Mouse (Mus musculus) left cerebral cortex, adult 18-20 months (tissue): ENCODE results near the gene Ebf4. TPM values are rescaled to one million over a fixed set of nuclear protein-coding genes. Genes with fewer than 3 reads are reported as not detected.

Experiments used
- DNase-seq, 2 experiments: peaks; one replicate each; pipeline ENCODE4 v3.0.0; 2021 to 2022; ENCODE audit warnings: low spot score in 2 of 2, mixed read lengths in 1 of 2
- long read RNA-seq, 2 experiments: library from polyadenylated mRNA; stranded (forward); transcript quantifications; one replicate each; pipeline ENCODE4 v2.0.0; 2021
- total RNA-seq, 2 experiments: library from RNA; stranded (reverse); gene quantifications; 2 replicates each; pipeline ENCODE4 v1.2.3; 2021

The Ebf4 gene
- total RNA-seq: 1 to 10 TPM; 7.4 to 8.2 TPM
- long read RNA-seq, experiment 1, transcript Ebf4-203 (18 exons, 2,982 nt): major isoform, 6 of 16 reads
- long read RNA-seq, experiment 1, partial matches to known transcripts: 1 of 16 reads
- long read RNA-seq, experiment 1, other reads (novel, unspliced or antisense): 9 of 16 reads
- long read RNA-seq, experiment 2, partial matches to known transcripts: 4 of 10 reads
- long read RNA-seq, experiment 2, other reads (novel, unspliced or antisense): 3 of 10 reads

- no peak for DNase-seq
These were observed at the start of gene Ebf4 for GRCm38 (mm10) chr2:130294936-130295277. Gene Ebf4, plus strand, starts transcription at chr2:130295169.

GRCm38 (mm10) chr2:130246912-130247311 lies 48.1 kb upstream of the Ebf4 start:
- peak; percentile 25 to 29 for DNase-seq

- DNase-seq: no peak
These were observed 46.7 kb upstream of the Ebf4 start for GRCm38 (mm10) chr2:130248226-130248625.

DNA sequence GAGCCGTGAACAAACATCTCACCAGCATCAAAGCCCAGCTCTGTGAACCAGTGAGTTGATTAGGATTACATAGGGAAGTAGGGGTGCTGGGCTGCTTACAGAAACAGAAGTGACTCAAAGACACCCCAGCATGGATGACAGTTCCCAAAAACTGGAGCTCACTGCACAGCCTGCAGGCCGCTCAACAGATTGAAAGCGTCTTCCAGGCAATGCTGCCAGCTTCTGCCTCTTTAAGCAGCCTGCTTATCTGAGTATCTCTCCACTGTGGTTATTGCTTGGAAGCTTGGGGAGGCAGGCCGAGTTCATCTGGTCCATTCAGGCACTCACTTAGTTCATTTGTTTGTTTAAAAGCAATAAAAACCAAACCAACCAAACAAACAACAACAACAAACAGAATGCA lies 38.2 kb upstream of the Ebf4 start:
- no peak for DNase-seq

DNA sequence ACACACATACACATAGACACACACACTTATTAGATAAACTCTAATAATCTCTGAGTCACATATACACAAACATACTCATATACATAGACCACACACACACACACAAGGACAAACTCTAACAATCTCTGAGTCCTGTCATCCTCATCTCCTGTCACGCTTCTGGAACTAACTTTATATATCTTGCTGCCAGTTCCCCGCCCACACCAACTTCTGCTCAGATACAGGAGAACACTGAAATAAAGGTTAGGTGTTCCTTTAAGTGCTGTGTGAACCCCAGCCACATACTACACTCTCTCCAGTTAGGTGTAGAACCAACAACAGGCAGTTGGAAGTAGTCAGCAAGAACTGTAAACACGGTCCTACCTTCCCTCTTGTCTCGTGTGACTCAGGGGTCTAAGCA lies 34.1 kb upstream of the Ebf4 start:
- no peak for DNase-seq

DNA sequence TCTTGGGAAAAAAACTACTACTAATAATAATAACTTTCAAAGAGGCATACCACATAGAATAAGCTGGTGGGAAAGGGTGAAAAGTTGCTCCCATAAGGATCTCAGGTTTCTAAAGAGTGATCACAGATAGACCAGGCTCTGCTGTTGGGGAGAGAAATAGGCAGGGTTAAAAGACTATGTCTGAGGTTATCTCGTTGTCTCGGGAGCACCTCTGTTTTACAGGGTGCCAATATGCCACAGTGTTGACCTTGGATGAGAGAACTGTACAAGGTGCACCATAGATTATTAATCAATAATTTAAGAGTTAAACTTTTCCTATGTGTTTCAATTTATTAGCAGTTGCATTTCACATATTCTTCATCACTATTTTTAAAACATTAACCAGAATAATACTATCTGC lies 33.1 kb upstream of the Ebf4 start:
- DNase-seq: no peak

DNA sequence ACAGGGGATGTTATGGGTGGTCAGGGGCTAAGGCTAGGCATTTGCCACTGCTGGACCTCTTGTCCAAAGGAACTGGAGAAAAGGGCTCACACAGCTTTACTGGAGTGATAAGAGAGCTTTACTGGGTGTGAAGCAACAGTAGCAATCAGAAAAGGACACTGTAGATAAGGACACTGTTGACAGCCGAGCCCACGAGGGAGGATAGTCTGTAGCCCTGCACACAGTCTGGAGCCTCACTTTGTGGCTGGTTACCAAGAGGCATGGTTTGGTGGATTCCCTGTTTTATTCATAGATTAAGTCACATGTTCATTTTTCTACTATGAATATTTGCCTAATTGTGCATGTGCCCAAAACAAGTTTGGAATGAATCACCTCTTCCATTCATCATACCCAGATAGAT lies 32.6 kb upstream of the Ebf4 start:
- no peak for DNase-seq

GRCm38 (mm10) chr2:130265520-130265919 lies 29.4 kb upstream of the Ebf4 start:
- DNase-seq: no peak

GRCm38 (mm10) chr2:130268074-130268473 lies 26.9 kb upstream of the Ebf4 start:
- DNase-seq: no peak

- peak; percentile 33 to 34 for DNase-seq
These were observed 21.2 kb upstream of the Ebf4 start for GRCm38 (mm10) chr2:130273732-130274131.

DNA sequence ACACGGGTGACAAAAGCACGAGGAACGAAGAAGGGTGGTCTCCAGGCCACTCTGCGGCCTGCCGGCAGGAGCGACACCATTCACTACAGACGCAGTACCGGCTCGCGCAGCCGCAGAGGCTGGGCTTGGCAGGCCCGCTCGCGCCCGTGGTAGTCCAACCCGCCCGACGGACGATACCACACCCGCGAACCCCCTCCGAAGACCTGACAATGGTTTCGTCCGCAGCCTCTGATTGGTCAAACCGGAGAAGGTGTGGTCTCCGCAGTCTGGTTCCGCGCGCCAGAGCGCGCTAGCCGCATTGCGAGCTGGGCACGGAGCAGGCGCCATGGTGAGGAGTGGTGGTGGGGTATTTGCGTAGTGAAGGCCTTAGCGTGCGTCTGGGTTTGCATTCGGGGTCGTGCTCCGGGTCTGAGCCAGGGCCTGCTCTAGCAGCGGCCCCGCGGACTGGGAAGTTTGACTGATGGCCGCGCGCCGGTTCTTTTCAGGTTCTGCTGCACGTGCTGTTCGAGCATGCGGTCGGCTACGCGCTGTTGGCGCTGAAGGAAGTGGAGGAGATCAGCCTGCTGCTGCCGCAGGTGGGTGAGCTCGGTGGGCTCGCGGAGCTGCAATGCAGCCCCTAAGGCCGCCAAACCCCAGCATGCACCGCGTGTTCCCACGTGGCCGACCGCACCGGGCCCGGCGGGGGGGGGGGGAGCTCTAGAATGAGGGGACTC lies 20.7 kb upstream of the Ebf4 start, which contains the start of gene Nop56:
TSS of gene Nop56 (plus strand) at position 282 of the 713 bp plus-strand sequence.
- DNase-seq: peak; percentile 99 to 100

GRCm38 (mm10) chr2:130274862-130275261 lies 20.1 kb upstream of the Ebf4 start:
- no peak for DNase-seq

- no peak for DNase-seq
These were observed 19.3 kb upstream of the Ebf4 start for GRCm38 (mm10) chr2:130275649-130276048.

- DNase-seq: no peak
These were observed 15.3 kb upstream of the Ebf4 start for GRCm38 (mm10) chr2:130279600-130280091.

DNA sequence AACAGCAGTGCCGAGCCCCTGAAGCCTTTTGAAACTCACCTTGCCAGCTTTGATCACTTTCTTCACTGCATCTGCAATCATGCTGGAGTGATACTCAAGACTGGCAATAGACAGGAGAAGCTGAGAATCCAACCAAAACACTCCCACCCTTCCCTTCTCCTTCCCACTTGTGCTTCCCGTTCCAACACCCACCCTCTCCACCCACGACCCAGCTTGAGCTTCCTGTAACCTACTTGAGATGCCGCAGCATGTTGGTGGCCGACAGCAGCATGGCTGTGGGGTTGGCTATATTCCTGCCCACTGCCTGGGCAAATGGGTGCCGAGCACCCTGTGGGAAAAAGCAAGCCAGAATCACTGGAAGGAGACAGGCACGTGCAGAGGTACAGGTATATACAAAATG lies 14.7 kb upstream of the Ebf4 start:
- peak; percentile 38 to 51 for DNase-seq

DNA sequence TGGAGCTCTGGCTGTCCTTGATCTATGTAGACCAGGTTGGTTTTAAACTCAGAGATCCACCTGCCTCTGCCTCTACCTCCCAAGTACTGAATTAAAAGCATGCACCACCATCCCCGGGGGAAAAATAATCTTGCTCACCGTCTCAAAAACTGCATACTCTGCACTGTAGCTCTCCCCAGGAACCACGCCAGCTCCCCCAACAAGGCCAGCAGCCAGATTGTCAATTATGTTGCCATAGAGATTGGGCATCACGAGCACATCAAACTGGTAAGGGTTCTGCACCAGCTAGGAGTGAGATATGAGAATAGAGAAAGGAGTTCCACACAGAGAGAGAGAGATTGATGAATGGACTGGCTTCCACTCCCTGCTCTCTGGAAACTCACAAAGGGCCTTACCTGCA lies 14.2 kb upstream of the Ebf4 start:
- DNase-seq: no peak

DNA sequence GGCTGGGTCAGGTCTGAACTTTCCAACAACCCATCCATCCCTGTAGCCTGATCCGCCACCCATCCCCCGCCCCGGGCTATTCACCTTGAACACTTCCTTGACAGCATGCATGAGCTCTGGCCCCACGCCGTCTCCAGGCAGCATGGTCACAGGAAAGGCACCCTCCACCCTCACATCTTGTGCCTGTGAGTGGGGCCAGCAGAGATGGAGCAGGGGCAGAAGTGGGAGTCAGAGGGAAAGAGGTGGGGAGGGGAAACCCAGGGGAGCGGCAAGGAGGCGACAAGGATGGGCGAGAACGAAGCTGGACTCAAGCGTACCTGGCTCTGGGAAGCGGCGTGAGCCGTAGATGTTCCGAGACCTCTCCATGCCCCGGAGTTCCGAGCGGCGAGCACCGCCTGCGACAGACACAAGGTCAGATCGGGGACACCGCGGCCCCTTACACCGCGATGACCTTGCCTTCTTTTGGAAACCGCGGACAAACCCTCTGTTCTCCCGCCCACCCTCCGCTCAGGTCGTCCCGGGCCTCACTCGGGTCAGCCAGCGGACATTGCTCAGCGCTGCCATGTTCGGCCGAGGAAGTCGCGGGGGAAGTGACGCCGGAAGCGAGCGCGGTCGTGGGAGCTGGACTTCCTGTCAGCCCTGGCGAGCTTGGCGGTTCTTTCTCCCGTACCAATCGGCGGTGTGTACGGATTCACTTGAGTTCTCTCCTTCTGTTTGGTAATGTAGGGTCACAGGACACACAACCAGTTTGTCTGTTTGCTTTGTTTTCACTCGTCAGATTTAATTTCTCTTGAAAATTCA lies 10.9 kb upstream of the Ebf4 start, which contains the start of gene Idh3b:
TSS of gene Idh3b (minus strand) at position 694 of the 801 bp plus-strand sequence.
- DNase-seq: peak; percentile 93 to 95

DNA sequence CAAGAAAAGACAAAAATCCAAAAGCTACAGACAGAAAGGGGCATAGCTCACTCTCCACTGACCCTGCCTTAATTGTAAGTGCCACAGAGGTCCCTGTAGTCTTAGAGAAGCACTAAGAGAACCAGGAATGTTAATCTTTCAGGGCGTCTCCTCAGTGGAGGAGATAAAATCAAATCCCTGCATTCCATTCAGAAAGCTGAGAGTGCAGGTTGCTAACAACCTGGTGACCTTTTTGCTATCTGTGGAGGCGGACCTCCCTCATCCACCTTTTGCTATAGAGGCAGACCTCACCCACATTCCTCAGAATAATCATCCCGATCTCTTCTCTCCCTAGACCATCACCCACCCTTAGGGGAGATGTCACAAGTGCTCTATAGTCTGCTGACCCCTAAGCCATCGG lies 5.9 kb upstream of the Ebf4 start:
- DNase-seq: no peak

- peak; percentile 74 to 75 for DNase-seq
These were observed 3.5 kb upstream of the Ebf4 start for GRCm38 (mm10) chr2:130291434-130291833.

DNA sequence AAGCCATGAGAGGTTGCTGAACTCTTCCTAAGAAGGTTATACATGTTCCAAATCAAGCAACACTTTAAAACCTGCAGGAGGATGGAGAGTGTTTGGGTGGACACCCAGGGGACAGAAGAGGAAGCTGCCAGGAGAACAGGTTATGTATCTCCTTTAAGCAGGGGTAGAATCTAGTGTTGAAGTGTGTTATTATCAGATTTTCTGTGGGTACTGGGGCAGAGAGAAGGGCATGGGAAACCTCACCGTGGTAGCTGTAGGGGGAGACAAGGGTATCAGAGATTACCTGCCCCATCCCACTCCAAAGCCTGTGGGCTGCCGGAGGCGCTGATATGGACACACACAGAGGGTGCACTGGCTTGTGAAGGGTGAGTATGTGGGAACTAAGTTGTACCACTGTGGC lies 2.0 kb upstream of the Ebf4 start:
- DNase-seq: no peak

GRCm38 (mm10) chr2:130293486-130293885 lies 1.5 kb upstream of the Ebf4 start:
- DNase-seq: no peak
